Mouse (Mus musculus): ENCODE measurements around the gene Ankrd12. TPM values are rescaled to one million over a fixed set of nuclear protein-coding genes. Genes with fewer than 3 reads are reported as not detected.

Gene Ankrd12
- polyA plus RNA-seq, 1 experiment from 2014 or later, result 21.5 TPM

DNA sequence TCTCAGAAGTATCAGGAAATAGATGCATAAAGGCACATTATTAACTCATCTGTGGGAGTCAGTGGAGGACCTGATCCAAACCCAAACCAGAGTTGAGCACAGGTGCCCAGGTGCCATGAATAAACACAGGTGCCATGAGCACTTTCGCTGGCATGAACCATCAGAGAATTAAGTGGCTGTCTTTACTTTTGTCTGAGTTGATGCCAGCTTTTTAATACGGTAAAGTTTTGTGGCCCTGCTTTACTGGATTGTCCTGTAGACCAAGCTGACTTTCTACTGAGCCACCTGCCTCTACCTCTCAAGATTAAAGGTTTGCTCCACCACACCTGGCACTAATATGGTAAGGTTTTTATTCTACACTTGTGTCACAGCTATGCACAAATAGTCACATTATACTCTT, 15.2 kb upstream of the Ankrd12 start:
- Histone ChIP-seq H3K9ac (ENCODE audit: low read length) (no peak overlapping the region), H3K4me3 (ENCODE audit: low read length) (no peak overlapping the region), H3K9me3 (replicated peaks; ENCODE audit: control insufficient read depth, low read length) (no peaks in the 10 kb centered on the region), H3K36me3 (ENCODE audit: control insufficient read depth, insufficient read depth) (peaks cover 24% of the 10 kb centered on the region), H3K4me1 (ENCODE audit: control insufficient read depth, insufficient read depth, low read length) (peaks cover 3% of the 10 kb centered on the region; the same call in 1 of the 2 replicates), H3K27ac (ENCODE audit: low read length) (no peak overlapping the region), H3K27me3 (ENCODE audit: control insufficient read depth, insufficient read depth, low read length) (no peaks in the 10 kb centered on the region), H3K4me2 (ENCODE audit: low read depth, low read length) (no peak overlapping the region)
- 88% methylated on average over 2 of the region's 2 CpGs for WGBS
- no peak for ATAC-seq (replicated peaks; ENCODE audit: extremely low read depth, insufficient read depth, low FRiP score)

DNA sequence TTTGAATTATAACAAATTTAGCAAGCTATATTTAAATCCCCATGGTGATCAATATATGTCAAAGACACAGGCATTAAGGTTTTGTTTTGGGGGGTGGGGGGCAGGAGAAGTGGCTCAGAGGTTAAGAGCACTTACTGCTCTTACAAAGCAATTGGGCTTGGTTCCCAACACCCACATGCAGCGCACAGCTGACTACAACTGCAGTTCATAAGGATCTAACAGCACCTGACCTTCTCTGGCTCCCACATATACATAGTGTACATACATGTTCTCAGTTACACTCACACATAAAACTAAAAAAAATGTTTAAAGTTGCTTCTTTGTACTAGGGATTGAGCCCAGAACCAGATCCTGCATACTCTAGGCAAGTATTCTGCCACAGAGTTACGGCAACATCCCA, 14.5 kb upstream of the Ankrd12 start:
- Histone ChIP-seq H3K4me3 (ENCODE audit: low read length) (no peak overlapping the region), H3K4me1 (ENCODE audit: control insufficient read depth, insufficient read depth, low read length) (no peaks in the 10 kb centered on the region), H3K27ac (ENCODE audit: low read length) (no peak overlapping the region), H3K4me2 (ENCODE audit: low read depth, low read length) (no peak overlapping the region), H3K9me3 (replicated peaks; ENCODE audit: control insufficient read depth, low read length) (no peaks in the 10 kb centered on the region), H3K9ac (ENCODE audit: low read length) (no peak overlapping the region), H3K36me3 (ENCODE audit: control insufficient read depth, insufficient read depth) (peaks cover 30% of the 10 kb centered on the region), H3K27me3 (ENCODE audit: control insufficient read depth, insufficient read depth, low read length) (no peaks in the 10 kb centered on the region)
- WGBS, result 82% methylated on average over 2 of the region's 2 CpGs
- no peak for ATAC-seq (replicated peaks; ENCODE audit: extremely low read depth, insufficient read depth, low FRiP score)

DNA sequence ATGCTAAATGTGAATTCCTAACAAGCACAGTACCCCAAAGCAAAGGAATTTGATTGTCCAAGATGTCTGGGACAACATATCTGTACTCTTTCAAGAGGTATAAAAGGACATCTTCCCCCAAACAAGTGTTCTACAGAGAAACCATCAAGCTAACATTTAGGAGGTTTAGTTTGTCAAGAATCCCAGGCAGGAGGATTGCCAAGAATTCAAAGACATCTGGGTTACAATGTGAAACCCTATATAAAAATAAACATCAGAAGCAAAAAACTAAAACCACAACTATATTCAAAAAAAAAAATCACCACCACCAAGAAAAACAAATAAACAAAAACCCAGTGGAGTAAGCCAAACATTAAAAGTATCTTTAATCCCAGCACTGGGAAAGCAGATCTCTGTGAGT, 13.4 kb upstream of the Ankrd12 start:
- Histone ChIP-seq H3K4me3 (ENCODE audit: low read length) (no peak overlapping the region), H3K27me3 (ENCODE audit: control insufficient read depth, insufficient read depth, low read length) (no peaks in the 10 kb centered on the region), H3K36me3 (ENCODE audit: control insufficient read depth, insufficient read depth) (peaks cover 35% of the 10 kb centered on the region), H3K4me2 (ENCODE audit: low read depth, low read length) (no peak overlapping the region), H3K9me3 (replicated peaks; ENCODE audit: control insufficient read depth, low read length) (no peaks in the 10 kb centered on the region), H3K27ac (ENCODE audit: low read length) (no peak overlapping the region), H3K9ac (ENCODE audit: low read length) (no peak overlapping the region), H3K4me1 (ENCODE audit: control insufficient read depth, insufficient read depth, low read length) (no peaks in the 10 kb centered on the region)
- no peak for ATAC-seq (replicated peaks; ENCODE audit: extremely low read depth, insufficient read depth, low FRiP score)

DNA sequence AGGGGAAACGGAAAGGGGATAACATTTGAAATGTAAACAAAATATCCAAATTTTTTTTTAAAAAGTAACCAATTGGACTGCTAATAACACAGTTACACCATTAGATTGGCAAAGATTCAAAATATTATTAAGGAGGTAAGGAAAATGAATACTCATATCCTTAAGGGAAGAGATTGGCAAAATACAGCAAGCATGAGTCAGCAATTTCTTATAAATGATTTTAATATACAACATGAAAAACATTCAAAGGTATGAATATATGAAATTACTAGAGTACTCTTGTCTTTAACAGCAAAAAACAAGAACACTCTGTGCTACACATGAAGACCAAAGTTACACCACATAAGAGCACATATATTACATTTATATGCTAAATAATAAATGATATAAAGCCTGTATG, 8.1 kb upstream of the Ankrd12 start:
- H3K4me3 ChIP-seq (ENCODE audit: low read length), result no peak overlapping the region
- H3K27me3 ChIP-seq (ENCODE audit: control insufficient read depth, insufficient read depth, low read length), result no peaks in the 10 kb centered on the region
- no peaks in the 10 kb centered on the region for H3K9me3 ChIP-seq (replicated peaks; ENCODE audit: control insufficient read depth, low read length)
- WGBS, result 86% methylated on average over 1 of the region's 1 CpGs
- no peak for ATAC-seq (replicated peaks; ENCODE audit: extremely low read depth, insufficient read depth, low FRiP score)
- no peak overlapping the region for H3K27ac ChIP-seq (ENCODE audit: low read length)
- H3K4me1 ChIP-seq (ENCODE audit: control insufficient read depth, insufficient read depth, low read length), result no peaks in the 10 kb centered on the region
- H3K4me2 ChIP-seq (ENCODE audit: low read depth, low read length), result no peak overlapping the region
- H3K9ac ChIP-seq (ENCODE audit: low read length), result no peak overlapping the region
- peaks cover 35% of the 10 kb centered on the region for H3K36me3 ChIP-seq (ENCODE audit: control insufficient read depth, insufficient read depth)

DNA sequence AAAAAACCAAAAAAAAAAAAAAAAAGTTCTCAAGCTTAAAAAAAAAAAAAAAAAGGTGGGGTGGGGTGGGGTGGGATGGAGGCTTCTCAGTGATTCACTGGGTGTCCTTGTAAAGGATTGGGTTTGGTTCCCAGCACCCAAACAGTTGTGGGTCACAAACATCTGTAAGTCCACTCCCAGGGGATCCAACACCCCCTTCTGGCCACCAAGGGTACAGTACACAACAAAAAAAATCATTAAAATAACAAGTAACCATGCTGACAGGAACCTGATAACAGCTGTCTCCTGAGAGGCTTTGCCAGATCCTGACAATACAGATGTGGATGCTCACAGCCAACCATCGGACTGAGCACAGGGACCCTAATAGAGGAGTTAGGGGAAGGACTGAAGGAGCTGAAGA, 7.6 kb upstream of the Ankrd12 start:
- 45% methylated on average over 1 of the region's 1 CpGs for WGBS
- Histone ChIP-seq H3K9ac (ENCODE audit: low read length) (no peak overlapping the region), H3K4me2 (ENCODE audit: low read depth, low read length) (no peak overlapping the region), H3K36me3 (ENCODE audit: control insufficient read depth, insufficient read depth) (peaks cover 39% of the 10 kb centered on the region), H3K9me3 (replicated peaks; ENCODE audit: control insufficient read depth, low read length) (no peaks in the 10 kb centered on the region), H3K27me3 (ENCODE audit: control insufficient read depth, insufficient read depth, low read length) (no peaks in the 10 kb centered on the region), H3K27ac (ENCODE audit: low read length) (no peak overlapping the region), H3K4me1 (ENCODE audit: control insufficient read depth, insufficient read depth, low read length) (no peaks in the 10 kb centered on the region), H3K4me3 (ENCODE audit: low read length) (no peak overlapping the region)
- ATAC-seq (replicated peaks; ENCODE audit: extremely low read depth, insufficient read depth, low FRiP score), result no peak

DNA sequence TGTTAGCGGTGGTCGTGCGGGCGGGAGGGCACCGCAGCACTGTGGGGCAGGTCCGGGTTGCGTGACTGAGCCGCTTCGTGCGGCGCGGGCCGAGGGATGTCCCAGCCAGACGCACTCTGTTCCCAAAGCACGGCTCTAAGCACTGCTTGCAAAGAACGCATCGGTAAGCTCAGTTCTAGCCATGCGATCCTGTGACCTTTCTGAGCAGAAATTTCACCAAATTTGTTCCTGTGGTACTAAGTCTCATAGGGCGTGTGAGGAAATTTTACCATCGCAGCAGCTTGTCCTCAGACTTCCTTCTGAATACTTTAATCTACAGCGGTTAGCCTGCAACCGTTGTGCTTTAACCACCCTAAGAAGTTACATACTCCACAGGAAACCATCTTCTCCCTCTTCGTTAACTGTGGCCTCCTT, 555 bp upstream of the Ankrd12 start:
- ATAC-seq (replicated peaks; ENCODE audit: extremely low read depth, insufficient read depth, low FRiP score), result peak; percentile 68
- Histone ChIP-seq H3K36me3 (ENCODE audit: control insufficient read depth, insufficient read depth) (peaks cover 19% of the 10 kb centered on the region), H3K27ac (ENCODE audit: low read length) (peak overlapping the region; percentile 91), H3K9ac (ENCODE audit: low read length) (peak overlapping the region; percentile 85), H3K9me3 (replicated peaks; ENCODE audit: control insufficient read depth, low read length) (no peaks in the 10 kb centered on the region), H3K27me3 (ENCODE audit: control insufficient read depth, insufficient read depth, low read length) (no peaks in the 10 kb centered on the region), H3K4me2 (ENCODE audit: low read depth, low read length) (peak overlapping the region; percentile 79), H3K4me1 (ENCODE audit: control insufficient read depth, insufficient read depth, low read length) (peaks cover 13% of the 10 kb centered on the region), H3K4me3 (ENCODE audit: low read length) (peak overlapping the region; percentile 91)
- under 1% methylated on average over 23 of the region's 23 CpGs for WGBS

DNA sequence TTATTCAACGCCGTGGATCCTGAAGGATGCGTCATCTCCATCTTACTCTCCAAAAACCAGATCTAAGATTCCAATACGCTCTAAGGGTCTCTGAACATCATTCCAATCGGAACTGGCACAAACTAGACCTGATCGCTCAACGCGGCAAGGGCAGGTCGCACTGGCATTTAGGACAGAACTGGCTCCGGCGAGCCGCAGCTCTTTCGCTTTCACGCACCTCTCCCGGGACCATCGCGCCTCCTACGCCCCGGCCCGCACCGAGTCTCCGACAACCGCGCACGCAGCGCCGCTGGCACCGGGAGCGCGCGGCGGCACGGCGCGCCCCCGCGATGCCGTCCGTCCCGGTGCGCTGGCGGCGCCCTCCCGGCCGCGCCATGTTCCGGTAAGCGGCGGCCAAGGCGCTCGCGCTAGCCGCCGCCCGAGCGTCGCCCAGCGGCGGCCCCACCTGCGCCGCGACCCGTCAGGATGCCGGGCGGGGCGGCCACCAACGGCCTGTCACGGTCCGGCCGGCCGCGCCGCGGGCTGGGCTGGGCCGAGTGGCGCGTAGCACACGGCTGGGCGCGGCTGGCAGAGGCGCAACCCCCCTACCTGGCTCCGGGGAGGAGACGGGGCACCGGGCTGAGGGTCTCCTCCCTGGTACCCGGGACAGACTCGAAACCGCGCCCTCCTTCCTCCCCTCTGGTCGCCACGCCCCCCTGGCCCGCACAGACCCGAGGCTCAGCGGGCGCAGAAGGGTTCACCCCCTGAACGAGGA, 538 bp downstream of the Ankrd12 start:
- Histone ChIP-seq H3K9ac (ENCODE audit: low read length) (peak overlapping the region; percentile 85), H3K4me3 (ENCODE audit: low read length) (peak overlapping the region; percentile 91), H3K27me3 (ENCODE audit: control insufficient read depth, insufficient read depth, low read length) (no peaks in the 10 kb centered on the region), H3K9me3 (replicated peaks; ENCODE audit: control insufficient read depth, low read length) (no peaks in the 10 kb centered on the region), H3K27ac (ENCODE audit: low read length) (peak overlapping the region; percentile 91), H3K4me2 (ENCODE audit: low read depth, low read length) (peak overlapping the region; percentile 89), H3K4me1 (ENCODE audit: control insufficient read depth, insufficient read depth, low read length) (peaks cover 13% of the 10 kb centered on the region), H3K36me3 (ENCODE audit: control insufficient read depth, insufficient read depth) (peaks cover 19% of the 10 kb centered on the region)
- WGBS, result under 1% methylated on average over 80 of the region's 95 CpGs
- peak; percentile 80 for ATAC-seq (replicated peaks; ENCODE audit: extremely low read depth, insufficient read depth, low FRiP score)

DNA sequence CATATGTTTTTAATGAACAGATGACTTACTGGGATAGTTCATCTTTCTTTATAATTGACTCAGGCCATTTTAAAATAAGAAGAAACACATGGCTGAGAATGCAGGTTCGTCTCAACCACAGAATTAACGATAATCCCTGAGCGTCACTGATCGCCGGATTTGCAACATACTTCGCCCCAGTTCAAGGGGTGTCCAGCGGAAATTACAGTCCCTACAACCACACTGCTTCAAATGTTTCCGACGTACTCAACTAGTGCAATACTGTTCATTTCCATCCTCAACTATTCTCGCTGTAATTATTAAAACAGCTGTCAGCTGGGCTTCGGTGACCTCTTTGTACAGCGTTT, 1.1 kb downstream of the Ankrd12 start:
- Histone ChIP-seq H3K4me1 (ENCODE audit: control insufficient read depth, insufficient read depth, low read length) (peaks cover 13% of the 10 kb centered on the region), H3K9ac (ENCODE audit: low read length) (peak overlapping the region; percentile 85), H3K4me3 (ENCODE audit: low read length) (peak overlapping the region; percentile 91), H3K27me3 (ENCODE audit: control insufficient read depth, insufficient read depth, low read length) (no peaks in the 10 kb centered on the region), H3K4me2 (ENCODE audit: low read depth, low read length) (peak overlapping the region; percentile 89), H3K27ac (ENCODE audit: low read length) (peak overlapping the region; percentile 91), H3K9me3 (replicated peaks; ENCODE audit: control insufficient read depth, low read length) (no peaks in the 10 kb centered on the region), H3K36me3 (ENCODE audit: control insufficient read depth, insufficient read depth) (peaks cover 16% of the 10 kb centered on the region)
- 6% methylated on average over 12 of the region's 12 CpGs for WGBS
- ATAC-seq (replicated peaks; ENCODE audit: extremely low read depth, insufficient read depth, low FRiP score), result no peak

DNA sequence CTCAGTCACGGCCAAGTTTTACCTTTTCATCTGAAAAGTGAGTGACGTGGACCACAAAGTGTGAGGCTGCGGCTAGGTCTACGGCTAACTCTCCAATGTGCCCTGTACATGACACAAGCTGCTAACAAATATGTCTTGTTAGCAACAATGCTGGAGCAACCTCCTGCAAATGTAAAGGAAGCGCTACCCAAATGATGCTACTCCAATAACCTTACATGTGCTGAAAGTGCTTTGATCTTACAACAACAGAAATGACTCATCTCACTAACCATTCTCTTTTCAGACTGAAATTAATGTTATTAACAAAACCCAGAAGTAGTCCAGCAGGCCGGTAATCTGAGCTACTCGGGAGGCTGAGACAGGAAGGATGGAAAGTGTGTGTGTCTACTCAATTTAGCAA, 2.9 kb downstream of the Ankrd12 start:
- ATAC-seq (replicated peaks; ENCODE audit: extremely low read depth, insufficient read depth, low FRiP score), result no peak
- Histone ChIP-seq H3K27ac (ENCODE audit: low read length) (no peak overlapping the region), H3K27me3 (ENCODE audit: control insufficient read depth, insufficient read depth, low read length) (no peaks in the 10 kb centered on the region), H3K36me3 (ENCODE audit: control insufficient read depth, insufficient read depth) (peaks cover 4% of the 10 kb centered on the region), H3K9ac (ENCODE audit: low read length) (no peak overlapping the region), H3K9me3 (replicated peaks; ENCODE audit: control insufficient read depth, low read length) (no peaks in the 10 kb centered on the region), H3K4me1 (ENCODE audit: control insufficient read depth, insufficient read depth, low read length) (peaks cover 13% of the 10 kb centered on the region), H3K4me3 (ENCODE audit: low read length) (no peak overlapping the region), H3K4me2 (ENCODE audit: low read depth, low read length) (no peak overlapping the region)
- WGBS, result 86% methylated on average over 7 of the region's 7 CpGs

Data from heart, embryonic 16.5 days (tissue).